Mouse (Mus musculus): Measurements from ENCODE around the gene Map1b. TPM values are rescaled to one million over a fixed set of nuclear protein-coding genes. Genes with fewer than 3 reads are reported as not detected.

The Map1b gene
- total RNA-seq, 1 experiment from 2014 or later: 69.6 TPM

GRCm38 (mm10) chr13:99447002-99447401, 69.3 kb downstream of the Map1b start:
- no peak for DNase-seq

GRCm38 (mm10) chr13:99444880-99445279, 71.5 kb downstream of the Map1b start:
- no peak for DNase-seq

- no peak for DNase-seq
These were observed 71.9 kb downstream of the Map1b start for GRCm38 (mm10) chr13:99444431-99444871.

GRCm38 (mm10) chr13:99443484-99444175, 72.7 kb downstream of the Map1b start:
- no peak for DNase-seq

DNA sequence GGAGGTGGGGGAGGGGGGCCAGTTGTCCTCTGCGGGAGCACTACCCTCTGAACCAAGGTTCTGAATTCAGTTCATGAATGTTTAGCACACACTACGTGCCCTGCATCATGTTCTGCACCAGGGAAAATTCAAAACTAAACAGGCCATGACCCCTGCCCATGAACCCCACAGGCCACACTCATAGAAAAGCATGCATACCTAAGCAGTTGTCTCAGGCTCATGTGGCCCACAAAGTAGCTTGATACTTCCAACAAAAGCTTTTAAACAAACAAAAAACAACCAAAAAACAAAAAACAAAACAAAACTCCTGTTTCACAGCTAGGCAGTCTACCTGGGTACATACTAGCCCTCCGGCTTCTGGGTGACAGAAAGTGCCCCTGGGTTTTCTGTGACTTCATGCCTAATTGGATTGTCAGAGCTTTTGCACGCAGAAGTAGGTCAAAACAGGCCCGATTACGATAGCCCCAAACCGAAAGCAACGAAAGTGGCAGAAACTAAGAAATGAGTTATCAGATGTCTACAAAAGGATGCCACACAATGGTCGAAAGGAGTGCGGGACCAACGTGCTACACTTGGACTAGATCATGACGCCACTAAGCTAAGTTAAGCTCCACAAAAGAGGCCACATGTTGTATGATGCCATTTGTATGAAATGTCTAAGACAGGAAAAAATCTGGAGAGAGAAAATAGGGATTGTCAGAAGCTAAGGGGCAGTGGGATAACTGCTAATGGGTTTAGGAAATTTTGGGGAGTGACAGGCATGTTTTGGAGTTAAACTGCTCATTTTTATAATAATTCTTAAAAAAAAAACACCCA, 73.7 kb downstream of the Map1b start:
- no peak for DNase-seq

GRCm38 (mm10) chr13:99441700-99442433, 74.5 kb downstream of the Map1b start:
- no peak for DNase-seq

DNA sequence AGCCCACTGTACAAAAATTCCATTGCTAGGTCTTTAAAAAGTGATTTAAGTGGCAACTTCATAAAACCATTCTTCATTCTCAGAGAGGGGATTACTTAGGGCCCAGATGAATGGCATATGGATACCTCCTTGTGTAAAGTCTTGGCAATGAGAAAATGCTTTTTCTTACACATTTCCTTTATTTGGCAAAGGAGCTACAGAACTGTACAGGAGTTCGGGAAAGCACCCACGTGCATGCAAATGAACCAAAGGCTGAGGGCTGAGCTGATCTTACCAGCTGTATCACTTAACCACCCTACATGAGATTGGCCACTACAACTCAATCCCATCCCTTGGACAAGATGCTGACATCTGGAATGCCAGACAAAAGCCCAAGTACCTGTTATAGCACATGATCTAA, 76.1 kb downstream of the Map1b start:
- no peak for DNase-seq

DNA sequence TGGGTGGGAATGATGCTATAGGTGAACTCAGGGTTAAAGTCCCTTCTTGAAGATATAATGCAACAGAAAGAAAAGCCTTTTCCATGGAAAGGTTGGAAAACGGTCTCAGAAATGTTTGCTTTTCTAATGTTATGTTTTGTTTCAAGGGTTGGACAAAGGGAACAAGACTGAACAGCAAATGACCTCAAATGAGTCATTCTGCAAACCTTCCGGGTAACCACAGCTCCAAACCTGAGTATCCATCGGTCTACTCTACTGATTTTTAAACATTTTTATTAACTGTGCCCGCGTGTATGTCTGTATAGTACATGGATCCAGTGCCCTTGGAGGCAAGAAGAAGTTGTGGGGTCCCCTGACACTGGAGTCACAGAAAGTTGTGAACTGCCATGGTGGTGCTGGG, 77.0 kb downstream of the Map1b start:
- no peak for DNase-seq

- DNase-seq: no peak
These were observed 79.3 kb downstream of the Map1b start for GRCm38 (mm10) chr13:99437051-99437450.

GRCm38 (mm10) chr13:99434494-99434893, 81.8 kb downstream of the Map1b start:
- DNase-seq: no peak

DNA sequence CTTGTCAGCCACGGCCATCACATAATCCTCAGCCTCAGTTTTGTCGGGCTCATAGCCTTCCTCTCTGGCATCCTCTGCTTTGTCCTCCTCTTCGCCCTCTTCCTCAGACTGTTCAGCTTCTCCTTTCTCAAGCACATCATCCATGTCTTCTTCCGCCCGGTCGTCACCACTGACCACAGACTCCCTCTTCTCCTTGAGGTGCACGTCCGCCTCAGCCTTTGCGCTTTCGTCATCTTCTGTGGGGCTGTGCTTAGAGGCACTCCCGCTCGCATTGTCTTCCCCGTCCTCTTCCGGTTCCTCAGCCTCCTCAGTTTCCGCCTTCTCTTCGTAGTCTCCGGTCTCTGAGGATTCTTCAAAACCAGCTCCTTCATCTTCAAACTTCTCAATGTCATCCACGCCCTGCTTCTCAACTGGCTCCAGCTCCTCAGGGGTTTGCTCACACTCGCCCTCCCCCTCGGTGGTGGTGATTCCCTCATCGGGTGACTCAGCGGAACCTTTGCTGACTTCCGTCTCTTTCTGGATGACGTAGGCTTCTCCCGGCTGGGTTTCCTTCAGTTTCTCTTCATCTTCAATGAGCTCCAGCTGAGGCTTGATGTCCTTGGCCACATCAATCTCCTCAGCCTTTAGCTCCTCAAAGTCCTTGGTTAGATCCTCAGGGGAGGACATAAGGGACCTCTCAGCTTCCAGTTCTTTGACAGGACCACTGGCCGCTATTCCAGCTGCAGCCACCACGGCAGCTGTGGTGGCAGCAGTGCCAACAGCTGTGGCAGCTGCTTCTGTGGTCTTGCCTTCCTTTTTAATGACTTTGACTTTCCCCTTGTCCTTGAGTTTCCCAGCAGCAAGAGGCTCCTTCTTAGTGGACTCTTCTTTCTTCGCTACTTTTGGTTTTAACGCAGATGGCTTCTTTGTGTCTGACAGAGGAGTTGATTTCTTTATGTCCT, 83.0 kb downstream of the Map1b start:
- no peak for DNase-seq

DNA sequence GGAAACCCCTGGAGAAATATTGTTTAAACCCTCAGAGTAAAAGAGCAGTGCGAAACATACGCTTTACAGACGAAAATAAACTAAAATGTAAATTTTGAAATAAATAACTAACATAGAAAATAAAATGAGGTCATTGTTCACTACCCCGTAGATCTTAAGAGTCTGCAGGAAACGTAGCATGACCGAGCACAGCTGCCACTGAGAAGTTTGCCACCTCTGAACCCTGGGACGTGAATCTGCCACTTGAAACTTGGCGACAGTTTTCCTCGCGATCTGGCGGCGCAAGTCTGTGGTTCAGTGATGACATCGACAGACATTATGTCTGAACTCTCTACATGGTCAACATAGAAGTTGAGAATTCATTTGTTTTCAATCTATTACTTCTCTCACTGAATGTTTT, 92.8 kb downstream of the Map1b start:
- DNase-seq: no peak

GRCm38 (mm10) chr13:99416601-99417000, 99.7 kb downstream of the Map1b start:
- DNase-seq: no peak

DNA sequence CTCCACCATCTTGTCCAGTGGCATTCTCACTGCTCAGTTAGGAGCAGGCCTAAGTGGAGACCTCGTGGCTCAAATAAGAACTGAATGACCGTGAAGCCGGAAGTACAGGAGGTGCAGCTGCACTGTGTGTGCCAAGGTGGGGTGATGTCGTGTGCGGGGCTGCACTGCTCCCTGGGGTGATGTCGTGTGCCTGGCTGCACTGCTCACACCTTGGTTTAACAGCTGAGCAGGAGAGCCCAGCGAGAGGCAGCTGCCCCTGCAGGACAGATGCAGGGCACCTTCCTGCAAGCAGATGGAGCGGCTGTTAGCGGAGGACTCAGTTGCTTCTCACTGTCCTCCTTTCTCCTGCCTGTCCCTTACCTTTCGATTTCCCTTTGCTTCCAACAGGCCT, 102.0 kb downstream of the Map1b start:
- DNase-seq: no peak

DNA sequence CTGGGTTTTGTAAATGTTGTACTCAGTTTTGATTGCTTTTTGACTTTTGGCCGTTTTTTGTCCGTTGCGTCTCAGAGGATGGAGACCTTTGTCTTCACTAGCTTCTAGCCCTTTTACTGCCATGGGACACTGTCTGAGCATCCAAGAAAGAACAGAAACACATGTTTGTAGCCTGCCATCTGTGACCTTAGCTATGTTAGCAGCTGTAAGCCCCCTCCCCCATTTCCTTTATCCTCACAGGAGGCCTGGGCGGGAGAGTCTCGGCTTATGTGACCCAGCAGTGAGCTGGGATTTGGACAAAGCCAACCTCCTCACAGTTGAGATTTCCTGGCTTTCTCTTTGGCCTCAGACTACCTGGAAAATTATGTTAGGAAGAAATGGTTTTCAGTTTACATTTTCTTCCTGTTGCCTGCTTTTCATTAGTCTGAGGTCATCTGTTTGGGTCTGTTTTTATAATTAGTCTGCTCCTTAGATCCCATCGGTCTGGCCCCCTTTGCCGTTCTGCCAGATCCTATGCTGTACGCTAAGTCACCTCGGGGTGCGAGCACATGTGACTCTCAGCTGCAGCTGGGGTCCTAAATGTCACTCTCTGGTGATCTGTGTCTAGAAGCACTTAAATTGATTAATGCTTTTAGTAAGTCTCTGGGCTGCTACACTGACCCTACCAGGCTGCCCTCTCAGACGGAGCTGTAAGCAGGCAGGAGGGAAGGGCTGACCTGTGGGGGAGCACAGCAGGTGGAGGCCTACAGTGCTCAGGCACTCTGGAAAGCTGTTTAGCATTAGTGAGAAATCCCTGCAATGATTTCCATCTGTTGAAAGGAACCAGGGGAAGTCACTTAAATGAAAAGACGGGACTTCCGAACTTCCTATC, 102.6 kb downstream of the Map1b start:
- DNase-seq: no peak

- DNase-seq: peak; percentile 49
These were observed 103.8 kb downstream of the Map1b start for GRCm38 (mm10) chr13:99412477-99413080.

DNA sequence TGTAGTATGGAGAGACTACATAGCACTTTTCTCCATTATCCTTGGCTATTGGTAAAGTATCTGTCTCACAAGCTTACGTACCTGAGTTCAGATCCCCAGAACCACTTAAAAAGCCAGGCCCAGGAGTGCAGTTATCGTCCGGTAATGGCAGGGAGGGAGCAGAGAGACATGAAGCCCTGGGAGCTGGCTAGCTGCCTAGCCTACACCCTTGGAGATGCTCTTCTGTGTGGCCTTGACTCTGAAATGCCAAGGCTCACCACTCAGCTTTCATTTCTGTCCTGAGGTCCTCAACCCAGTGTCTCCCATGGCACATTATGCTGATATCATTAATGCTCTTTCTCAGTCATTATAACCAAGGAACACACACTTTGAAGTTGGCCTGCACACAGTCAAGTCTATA, 104.6 kb downstream of the Map1b start:
- DNase-seq: peak; percentile 76

- DNase-seq: no peak
These were observed 105.5 kb downstream of the Map1b start for GRCm38 (mm10) chr13:99410611-99411515.

DNA sequence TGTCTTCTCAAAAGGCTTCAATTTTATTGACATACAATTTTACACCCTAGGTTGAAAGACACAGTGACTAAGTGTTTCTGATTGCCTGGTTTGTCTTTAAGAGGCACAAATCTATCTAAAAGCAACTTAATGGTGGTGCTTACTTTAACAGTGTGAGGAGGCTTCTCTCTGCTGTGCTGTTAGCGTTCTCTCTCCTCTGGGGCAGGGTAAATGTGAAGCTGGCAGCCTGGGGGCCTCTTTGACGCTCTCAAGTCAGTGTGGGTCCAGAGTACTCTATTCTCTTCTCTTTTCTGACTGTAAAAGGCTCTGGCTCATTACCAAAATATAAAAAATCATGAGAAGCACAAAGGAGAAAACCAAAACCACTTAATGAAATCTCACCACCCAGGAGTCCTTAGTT, 107.1 kb downstream of the Map1b start:
- DNase-seq: no peak
